Mouse (Mus musculus) hindbrain, embryonic 11.5 days (tissue): ENCODE measurements at regions not wholly inside any gene's neighbourhood (a gene's known extent, or its start where the extent isn't known, plus 50 kb on each side); places are given as distances from the start of the nearest gene placed in this dataset.

Source experiments
- ATAC-seq: fragments of 200-750 bp; cut with Nextera tagmentation; 2 replicates; pipeline ENCODE4 v1.8.0; 2017; ENCODE audit warnings: mild to moderate bottlenecking, moderate TSS enrichment, moderate library complexity; ENCODE audit not compliant: low FRiP score
- DNase-seq: peaks from one replicate; pipeline ENCODE4 v3.0.0-alpha.2; 2015; ENCODE audit warnings: low spot score
- H3K27ac ChIP-seq: fragments of 300-500 bp; sonication (generic); 2 replicates; pipeline ENCODE4 v1.5.1; 2014; ENCODE audit warnings: mild to moderate bottlenecking, low read depth, low read length
- H3K27me3 ChIP-seq: fragments of 300-500 bp; sonication (generic); 2 replicates; pipeline ENCODE4 v1.6.1; 2014; ENCODE audit warnings: mild to moderate bottlenecking, low read length, moderate library complexity, mixed read lengths; ENCODE audit not compliant: control insufficient read depth, insufficient read depth
- H3K36me3 ChIP-seq: fragments of 300-500 bp; sonication (generic); 2 replicates; pipeline ENCODE4 v1.6.1; 2014; ENCODE audit warnings: mild to moderate bottlenecking, low read length, moderate library complexity, mixed read lengths; ENCODE audit not compliant: control insufficient read depth, insufficient read depth
- H3K4me1 ChIP-seq: fragments of 300-500 bp; sonication (generic); replicated peaks from 2 replicates; pipeline ENCODE4 v1.6.1; 2014; ENCODE audit warnings: low read length, mixed read lengths; ENCODE audit not compliant: control insufficient read depth, insufficient read depth
- H3K4me2 ChIP-seq: fragments of 300-500 bp; sonication (generic); replicated peaks from 2 replicates; pipeline ENCODE4 v1.6.1; 2014; ENCODE audit warnings: mild to moderate bottlenecking, low read depth, low read length
- H3K4me3 ChIP-seq: fragments of 300-500 bp; sonication (generic); 2 replicates; pipeline ENCODE4 v1.5.1; 2014; ENCODE audit warnings: low read depth, low read length
- H3K9ac ChIP-seq: fragments of 300-500 bp; sonication (generic); 2 replicates; pipeline ENCODE4 v1.6.1; 2014; ENCODE audit warnings: low read depth, low read length
- H3K9me3 ChIP-seq: fragments of 300-500 bp; sonication (generic); 2 replicates; pipeline ENCODE4 v1.6.1; 2016; ENCODE audit warnings: low read length; ENCODE audit not compliant: control insufficient read depth
- WGBS: fragments of 180-500 bp; shearing (Covaris S2); extraction: QIAGEN DNeasy Blood & Tissue Kit; methylation state at CpG from one replicate; pipeline ENCODE4 v1.1.7; 2014; 5-methylcytosine and 5-hydroxymethylcytosine counted together

DNA sequence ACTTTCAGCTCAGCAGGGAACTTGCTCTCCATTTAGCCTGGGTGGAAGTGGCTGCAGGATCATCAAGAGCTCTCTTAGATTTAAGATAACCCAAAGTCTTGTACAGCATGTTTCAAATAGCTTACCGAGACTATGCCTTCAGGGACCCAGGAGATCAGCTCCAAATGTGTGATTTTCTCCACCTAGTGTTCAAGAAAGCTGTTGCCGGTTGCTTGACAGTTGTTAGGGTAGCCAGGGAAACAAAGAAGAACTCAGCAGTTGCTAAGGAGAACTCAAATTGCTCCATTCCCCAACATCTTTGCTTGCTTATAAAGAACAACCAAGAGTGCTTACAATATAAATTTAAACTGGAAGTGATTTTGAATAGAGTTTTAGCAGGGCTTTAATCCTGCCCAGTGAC is 91.1 kb upstream of the Tmem108 start:
- Histone ChIP-seq H3K4me2 (no peak overlapping the region), H3K27me3 (no peaks in the 10 kb centered on the region), H3K27ac (no peak overlapping the region), H3K9me3 (no peaks in the 10 kb centered on the region), H3K9ac (no peak overlapping the region), H3K36me3 (no peaks in the 10 kb centered on the region), H3K4me1 (no peaks in the 10 kb centered on the region), H3K4me3 (no peak overlapping the region)
- whole genome bisulfite sequencing, result 69% methylated on average over 2 of the region's 2 CpGs
- no peak for DNase-seq
- ATAC-seq, result no peak

DNA sequence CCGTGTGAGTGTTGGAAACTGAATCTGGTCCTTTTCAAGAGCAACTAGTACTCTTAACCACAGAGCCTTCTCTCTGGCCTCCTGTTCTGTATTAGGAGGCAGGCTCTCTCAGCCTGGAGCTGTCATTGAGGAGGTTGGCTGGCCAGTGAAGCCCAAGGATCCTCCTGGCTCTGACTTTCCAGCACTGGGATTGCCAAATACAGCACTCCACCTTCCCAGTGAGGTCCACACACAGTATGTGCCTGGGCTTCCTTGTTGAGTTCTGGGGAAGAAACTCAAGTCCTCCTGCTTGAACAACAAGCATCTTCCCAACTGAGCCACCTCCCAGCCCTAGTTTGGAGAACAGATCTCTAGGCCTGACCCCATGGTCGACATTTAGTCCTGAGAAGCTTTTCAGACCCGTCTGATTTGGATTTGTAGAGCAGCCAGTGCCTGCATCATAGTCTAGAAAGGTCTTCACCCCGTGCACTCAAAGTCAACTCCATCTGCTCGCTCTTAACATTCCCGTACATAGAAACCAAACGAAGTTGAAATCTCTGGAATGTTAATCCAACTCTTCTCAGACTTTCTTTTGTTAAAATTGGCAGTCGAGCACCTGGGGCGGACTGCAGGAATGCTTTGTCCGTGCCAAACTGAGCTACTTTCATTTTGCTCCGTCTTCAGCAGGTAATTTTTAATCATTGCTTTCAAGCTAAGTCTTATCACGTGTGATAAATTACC is 99.2 kb upstream of the Tmem108 start:
- Histone ChIP-seq H3K27ac (no peak overlapping the region), H3K27me3 (no peaks in the 10 kb centered on the region), H3K4me1 (no peaks in the 10 kb centered on the region), H3K9me3 (no peaks in the 10 kb centered on the region), H3K36me3 (no peaks in the 10 kb centered on the region), H3K4me2 (no peak overlapping the region), H3K4me3 (no peak overlapping the region), H3K9ac (no peak overlapping the region)
- 74% methylated on average over 12 of the region's 12 CpGs for WGBS
- DNase-seq, result no peak
- no peak for ATAC-seq

- no peak for DNase-seq
- Histone ChIP-seq H3K27me3 (no peaks in the 10 kb centered on the region), H3K9me3 (no peaks in the 10 kb centered on the region), H3K9ac (no peak overlapping the region), H3K36me3 (no peaks in the 10 kb centered on the region), H3K4me2 (no peak overlapping the region), H3K27ac (no peak overlapping the region), H3K4me3 (no peak overlapping the region), H3K4me1 (no peaks in the 10 kb centered on the region)
- 90% methylated on average over 7 of the region's 7 CpGs for WGBS
- no peak for ATAC-seq
These were observed 100.9 kb upstream of the Tmem108 start for GRCm38 (mm10) chr9:103862493-103862892.

- ATAC-seq (no peak), DNase-seq (no peak)
- Histone ChIP-seq H3K4me2 (no peak overlapping the region), H3K36me3 (no peaks in the 10 kb centered on the region), H3K27me3 (no peaks in the 10 kb centered on the region), H3K4me3 (no peak overlapping the region), H3K9me3 (no peaks in the 10 kb centered on the region), H3K4me1 (no peaks in the 10 kb centered on the region), H3K27ac (no peak overlapping the region), H3K9ac (no peak overlapping the region)
- WGBS, result 78% methylated on average over 9 of the region's 9 CpGs
These were observed 106.0 kb upstream of the Tmem108 start for GRCm38 (mm10) chr9:103867433-103868209.

- no peaks in the 10 kb centered on the region for H3K9me3 ChIP-seq
- H3K4me1 ChIP-seq, result no peaks in the 10 kb centered on the region
- H3K27ac ChIP-seq, result no peak overlapping the region
- ATAC-seq (no peak), DNase-seq (no peak)
- H3K4me3 ChIP-seq, result no peak overlapping the region
- 86% methylated on average over 2 of the region's 2 CpGs for WGBS
- no peak overlapping the region for H3K9ac ChIP-seq
- H3K27me3 ChIP-seq, result no peaks in the 10 kb centered on the region
- no peak overlapping the region for H3K4me2 ChIP-seq
- no peaks in the 10 kb centered on the region for H3K36me3 ChIP-seq
These were observed 107.6 kb upstream of the Tmem108 start for GRCm38 (mm10) chr9:103869276-103869675.

- H3K9me3 ChIP-seq, result no peaks in the 10 kb centered on the region
- no peaks in the 10 kb centered on the region for H3K27me3 ChIP-seq
- no peak overlapping the region for H3K4me2 ChIP-seq
- H3K9ac ChIP-seq, result no peak overlapping the region
- no peak for DNase-seq
- ATAC-seq, result no peak
- no peaks in the 10 kb centered on the region for H3K4me1 ChIP-seq
- H3K36me3 ChIP-seq, result no peaks in the 10 kb centered on the region
- WGBS, result 75% methylated on average over 1 of the region's 1 CpGs
- no peak overlapping the region for H3K27ac ChIP-seq
- H3K4me3 ChIP-seq, result no peak overlapping the region
These were observed 110.5 kb upstream of the Tmem108 start for GRCm38 (mm10) chr9:103872119-103872518.

GRCm38 (mm10) chr9:103873876-103874275 is 112.2 kb upstream of the Tmem108 start:
- Histone ChIP-seq H3K9me3 (no peaks in the 10 kb centered on the region), H3K9ac (no peak overlapping the region), H3K4me3 (no peak overlapping the region), H3K4me2 (no peak overlapping the region), H3K27me3 (no peaks in the 10 kb centered on the region), H3K27ac (no peak overlapping the region), H3K36me3 (no peaks in the 10 kb centered on the region), H3K4me1 (no peaks in the 10 kb centered on the region)
- ATAC-seq (no peak), DNase-seq (no peak)
- WGBS, result 89% methylated on average over 9 of the region's 9 CpGs

DNA sequence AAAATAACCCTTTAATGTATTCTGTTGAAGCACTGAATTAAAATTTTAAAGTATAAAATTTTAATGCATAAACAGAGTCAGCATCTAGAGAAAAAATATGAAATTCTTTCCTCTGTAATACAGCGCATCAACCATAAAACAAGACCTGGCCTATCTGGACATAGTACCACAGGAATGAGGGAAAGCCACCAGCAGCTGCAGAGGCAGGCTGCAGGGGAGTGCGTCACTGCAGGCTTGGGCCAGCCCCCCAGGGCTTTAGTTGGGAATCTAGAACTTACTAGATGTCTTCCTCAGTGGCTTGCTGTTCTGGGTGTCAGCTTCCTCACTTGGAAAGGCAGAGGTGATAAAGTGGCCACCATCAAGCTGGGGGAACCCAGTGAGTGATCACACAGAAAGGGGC is 116.2 kb upstream of the Tmem108 start:
- Histone ChIP-seq H3K4me3 (no peak overlapping the region), H3K27me3 (no peaks in the 10 kb centered on the region), H3K36me3 (no peaks in the 10 kb centered on the region), H3K4me1 (no peaks in the 10 kb centered on the region), H3K9me3 (no peaks in the 10 kb centered on the region), H3K4me2 (no peak overlapping the region), H3K9ac (no peak overlapping the region), H3K27ac (no peak overlapping the region)
- ATAC-seq, result no peak
- 86% methylated on average over 2 of the region's 2 CpGs for WGBS
- DNase-seq, result no peak

- Histone ChIP-seq H3K4me3 (no peak overlapping the region), H3K27me3 (no peaks in the 10 kb centered on the region)
- 81% methylated on average over 4 of the region's 4 CpGs for WGBS
These were observed 109.5 kb upstream of the Nphp3 start for GRCm38 (mm10) chr9:103892827-103893226.

More at GRCm38 (mm10) chr9:103892827-103893226, 109.5 kb upstream of the Nphp3 start:
- H3K9me3 ChIP-seq, result no peaks in the 10 kb centered on the region
- no peak for DNase-seq
- H3K36me3 ChIP-seq, result no peaks in the 10 kb centered on the region
- no peak for ATAC-seq
- no peak overlapping the region for H3K4me2 ChIP-seq
- no peak overlapping the region for H3K27ac ChIP-seq
- H3K4me1 ChIP-seq, result no peaks in the 10 kb centered on the region
- no peak overlapping the region for H3K9ac ChIP-seq
